Mouse (Mus musculus) ovary, postnatal 14 days (tissue): ENCODE data around the gene Myh7b.
"Not testable (repeated sequence)": the region's sequence is repeated elsewhere in the genome, so short reads cannot be mapped to it uniquely, and the experiment has no call there.

Experiments
- DNase-seq: peaks from one replicate; pipeline ENCODE4 v3.0.0; 2022; ENCODE audit warnings: low spot score

Gene Myh7b

GRCm38 (mm10) chr2:155604560-155605235, 6.3 kb upstream of the Myh7b start:
- DNase-seq, result no peak

- DNase-seq, result not testable (repeated sequence)
These were observed 5.8 kb upstream of the Myh7b start for GRCm38 (mm10) chr2:155605236-155605589.

- no peak for DNase-seq
These were observed 4.7 kb upstream of the Myh7b start for GRCm38 (mm10) chr2:155606360-155606759.

GRCm38 (mm10) chr2:155611834-155612550, 980 bp downstream of the Myh7b start:
- DNase-seq, result no peak

GRCm38 (mm10) chr2:155613326-155613755, 2.3 kb downstream of the Myh7b start:
- no peak for DNase-seq

GRCm38 (mm10) chr2:155613953-155614352, 2.9 kb downstream of the Myh7b start:
- DNase-seq, result no peak

- no peak for DNase-seq
These were observed 6.0 kb downstream of the Myh7b start for GRCm38 (mm10) chr2:155616971-155617370.

- peak; percentile 94 for DNase-seq
These were observed 8.8 kb downstream of the Myh7b start for GRCm38 (mm10) chr2:155619817-155620216.

- no peak for DNase-seq
These were observed 11.6 kb downstream of the Myh7b start for GRCm38 (mm10) chr2:155622606-155623005.

GRCm38 (mm10) chr2:155623996-155624395, 13.0 kb downstream of the Myh7b start:
- DNase-seq, result no peak

GRCm38 (mm10) chr2:155624730-155625129, 13.7 kb downstream of the Myh7b start:
- no peak for DNase-seq

- no peak for DNase-seq
These were observed 15.3 kb downstream of the Myh7b start for GRCm38 (mm10) chr2:155626277-155626676.

- DNase-seq, result peak; percentile 72
These were observed 16.2 kb downstream of the Myh7b start for GRCm38 (mm10) chr2:155627030-155627738.

- no peak for DNase-seq
These were observed 17.1 kb downstream of the Myh7b start for GRCm38 (mm10) chr2:155628112-155628511.

- DNase-seq, result no peak
These were observed 17.5 kb downstream of the Myh7b start for GRCm38 (mm10) chr2:155628519-155628918.

- DNase-seq, result no peak
These were observed 18.2 kb downstream of the Myh7b start for GRCm38 (mm10) chr2:155629231-155629661.

GRCm38 (mm10) chr2:155630153-155630552, 19.1 kb downstream of the Myh7b start:
- DNase-seq, result no peak

- no peak for DNase-seq
These were observed 19.8 kb downstream of the Myh7b start for GRCm38 (mm10) chr2:155630590-155631416.

- DNase-seq, result no peak
These were observed 21.3 kb downstream of the Myh7b start for GRCm38 (mm10) chr2:155632138-155632936.

GRCm38 (mm10) chr2:155633121-155633520, 22.1 kb downstream of the Myh7b start:
- DNase-seq, result no peak

GRCm38 (mm10) chr2:155633731-155634130, 22.7 kb downstream of the Myh7b start:
- DNase-seq, result no peak
